Mouse (Mus musculus) urinary bladder, postnatal 0 days (tissue): ENCODE measurements around the gene Lpxn. TPM values are rescaled to one million over a fixed set of nuclear protein-coding genes. Genes with fewer than 3 reads are reported as not detected.

ENCODE experiments used
- polyA plus RNA-seq: library from polyadenylated mRNA; unstranded; fragments of >200 nt; fragmentation: Nextera tagmentation; extraction: Ambion mirVana; gene quantifications from 2 replicates; pipeline ENCODE4 v1.2.1, GENCODE M21; 2015

Lpxn gene
- polyA plus RNA-seq, result 1.9 and 4.2 TPM in 2 replicates

DNA sequence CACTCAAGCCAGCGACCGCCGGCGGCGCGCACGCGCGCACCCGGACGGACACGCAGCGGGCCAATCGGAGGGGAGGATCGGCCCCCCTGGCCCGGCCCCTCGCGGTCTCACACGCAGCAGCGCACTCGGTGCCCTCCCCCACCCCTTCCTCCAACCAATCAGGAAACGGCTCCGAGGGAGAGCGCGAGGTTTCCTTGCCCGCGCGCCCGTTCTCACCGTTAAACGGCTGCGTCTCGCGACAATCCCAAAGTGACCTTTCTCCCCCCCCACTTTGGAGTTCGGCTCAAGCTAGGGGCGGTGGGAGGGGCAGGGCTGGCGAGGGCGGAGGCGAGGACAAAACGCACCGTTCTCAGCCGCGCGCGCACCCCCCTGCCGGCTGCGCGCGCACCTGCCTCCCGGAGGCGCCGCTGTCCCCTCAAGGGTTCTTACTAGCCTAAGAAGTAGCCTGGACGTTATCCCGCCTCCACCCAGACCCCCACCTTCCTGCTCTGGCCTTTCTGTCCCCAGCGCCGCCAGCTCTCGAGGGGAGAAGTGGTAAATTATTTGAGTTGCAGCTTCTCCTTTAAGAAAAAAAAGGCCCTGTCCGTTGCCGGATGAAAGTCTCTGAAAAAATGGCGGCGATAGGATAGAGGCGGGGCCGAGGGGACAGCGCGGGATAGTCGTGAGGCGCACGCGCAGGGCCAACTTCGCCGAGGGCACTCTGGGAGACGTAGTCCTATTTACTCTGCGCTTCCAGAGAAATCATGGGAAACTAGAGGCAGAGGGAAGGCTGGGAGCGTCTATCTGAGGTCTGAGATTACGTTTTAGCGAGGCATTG, at the start of gene Lpxn, which contains the start of gene Zfp91:
Gene Lpxn (plus strand): TSS at position 683 of the 817 bp plus-strand sequence.
Gene Zfp91 (minus strand): TSS at position 616 of the 817 bp plus-strand sequence.

GRCm38 (mm10) chr19:12765308-12765707, 30.7 kb upstream of the Lpxn start, which contains the start of gene Cntf:
TSS of gene Cntf (minus strand) at chr19:12765632.

DNA sequence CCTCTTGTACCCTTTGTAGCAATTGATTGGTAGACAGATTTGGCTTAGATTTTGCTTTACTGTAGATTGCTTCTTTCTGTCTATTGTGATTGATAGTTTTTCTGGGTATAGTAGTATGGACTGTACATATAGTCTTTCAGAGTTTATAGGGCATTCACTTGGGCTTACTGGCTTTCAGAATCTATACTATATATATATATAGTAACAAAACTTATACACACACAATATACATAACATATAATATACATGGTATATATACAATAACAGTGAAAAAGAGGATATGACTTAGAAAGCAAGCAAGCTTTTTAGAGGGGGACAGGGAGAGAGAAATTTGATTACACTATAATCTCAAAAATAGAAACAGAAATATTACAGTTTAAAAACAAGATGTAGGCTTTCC, 50.4 kb downstream of the Lpxn start, which contains the start of gene Gm5244:
Gene Gm5244 (plus strand): TSS at position 301 of the 400 bp plus-strand sequence.

DNA sequence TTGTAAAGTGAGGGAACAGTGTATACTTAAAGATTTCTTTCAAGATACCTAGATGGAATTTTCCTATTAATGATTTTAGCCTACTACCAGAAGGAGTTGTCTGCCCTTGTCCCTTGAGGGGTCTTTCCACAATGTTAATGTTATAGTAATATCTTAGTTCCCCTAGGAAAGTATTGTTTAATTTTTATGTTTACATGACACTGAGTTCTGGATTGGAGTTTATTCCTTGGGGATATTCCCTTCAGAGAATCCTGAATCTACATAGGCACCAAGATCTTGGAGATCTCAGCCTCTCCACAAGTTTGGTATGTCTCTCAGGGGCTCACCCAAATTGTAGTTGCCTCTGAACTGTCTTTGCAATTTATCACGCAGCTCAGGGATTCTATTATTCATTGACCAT, 61.0 kb downstream of the Lpxn start, which contains the start of gene Olfr1444:
Gene Olfr1444 (plus strand): TSS at position 301 of the 400 bp plus-strand sequence.

Other genes starting within 250 kb of the Lpxn start
- 0.15 and 0.40 TPM in 2 replicates for gene Gm4952, start 196.2 kb upstream of the Lpxn start, polyA plus RNA-seq
- gene Glyat, start 162.9 kb upstream of the Lpxn start, polyA plus RNA-seq, result not detected in 2 replicates
- gene Olfr1442, start 125.8 kb upstream of the Lpxn start, polyA plus RNA-seq, result not detected in 2 replicates
- not detected in 2 replicates for gene Olfr1443, start 118.1 kb upstream of the Lpxn start, polyA plus RNA-seq
- gene Keg1, start 100.4 kb upstream of the Lpxn start, polyA plus RNA-seq, result not detected in 2 replicates
- 0.70 and 1.2 TPM in 2 replicates for gene Cntf, start 30.6 kb upstream of the Lpxn start, polyA plus RNA-seq
- 8.7 and 10.9 TPM in 2 replicates for gene Zfp91, start 67 bp upstream of the Lpxn start, polyA plus RNA-seq
- not detected in 2 replicates for gene Gm5244, start 50.5 kb downstream of the Lpxn start, polyA plus RNA-seq
- not detected in 2 replicates for gene Olfr1444, start 61.1 kb downstream of the Lpxn start, polyA plus RNA-seq
- not detected in 2 replicates for gene Olfr1445, start 87.7 kb downstream of the Lpxn start, polyA plus RNA-seq
- gene Olfr1446, start 97.3 kb downstream of the Lpxn start, polyA plus RNA-seq, result not detected in 2 replicates
- not detected in 2 replicates for gene Olfr1447, start 107.5 kb downstream of the Lpxn start, polyA plus RNA-seq
- not detected in 2 replicates for gene Olfr1448, start 128.2 kb downstream of the Lpxn start, polyA plus RNA-seq
- not detected in 2 replicates for gene Olfr1449, start 134.6 kb downstream of the Lpxn start, polyA plus RNA-seq
- gene Olfr1450, start 154.1 kb downstream of the Lpxn start, polyA plus RNA-seq, result not detected in 2 replicates
- gene Olfr1451, start 198.8 kb downstream of the Lpxn start, polyA plus RNA-seq, result not detected in 2 replicates
- not detected in 2 replicates for gene Olfr1453, start 232.1 kb downstream of the Lpxn start, polyA plus RNA-seq